In the genomic region with DNA sequence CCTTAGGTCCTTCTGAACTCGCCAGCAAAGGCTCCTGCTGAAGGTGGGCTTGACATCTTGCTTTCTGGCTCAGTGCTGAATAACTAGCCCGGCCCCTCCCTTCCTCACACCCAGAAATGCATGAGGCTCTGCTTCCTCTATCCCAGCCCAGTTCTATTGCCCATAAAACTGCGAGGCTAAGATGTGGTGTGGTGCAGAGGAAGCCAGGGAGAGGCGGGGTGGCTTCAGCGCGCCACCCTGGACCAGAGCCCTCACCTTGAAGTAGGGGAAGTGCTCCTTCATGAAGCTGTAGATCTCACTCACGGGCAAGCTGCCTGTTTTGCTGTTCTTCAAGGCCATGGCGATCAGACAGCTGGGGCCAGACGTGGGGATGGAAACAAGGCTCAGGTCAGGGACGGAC, we compare ENCODE assay signal across 22 mouse cellular contexts. TPM values are rescaled to one million over a fixed set of nuclear protein-coding genes. Genes with fewer than 3 reads are reported as not detected.
"Had no signal": no experiment of that assay in that cellular context is flagged by ENCODE, and none has a peak within 500 bp of the region (broad histone marks: within the 10 kb centered on the region; RNA-seq: fewer than 3 reads in every experiment).

No protein-coding gene starts in this region.

- ATAC-seq: liver, embryonic 12.5 days; midbrain, embryonic 13.5 days; midbrain, embryonic 15.5 days had no signal

- DNase-seq: lung, adult 18-20 months; lung, embryonic 14.5 days; lung, postnatal 10 days; lung, postnatal 4 days; right cerebral cortex, postnatal 14 days; right cerebral cortex, postnatal 4 days; spleen, adult 18-20 months; thymus, adult 2 months; thymus, postnatal 25 days; thymus, postnatal 4 days had no signal

RNA-seq across cellular contexts. Expression of gene Foxn4, which starts 14.1 kb away (rescaled TPM):
- total RNA-seq: monocyte, adult 5-6 weeks; neutrophil, adult 5-6 weeks had no signal
- polyA plus RNA-seq: liver, embryonic 12.5 days; liver, embryonic 14.5 days; liver, embryonic 16.5 days; neural tube, embryonic 14.5 days; small intestine, adult 2 months; stomach, embryonic 15.5 days; stomach, postnatal 0 days; urinary bladder, adult 2 months had no signal
